Mouse (Mus musculus) lung, adult 2 months (tissue): Measurements from ENCODE around the gene Trim12c.
"Not testable (repeated sequence)": the region's sequence is repeated elsewhere in the genome, so short reads cannot be mapped to it uniquely, and the experiment has no call there.

ENCODE experiments used
- CTCF ChIP-seq: fragments of 200-500 bp; IDR thresholded peaks from 2 replicates; pipeline ENCODE4 v1.5.1; 2011; ENCODE audit warnings: mild to moderate bottlenecking, low read length, control low read depth; ENCODE audit not compliant: insufficient read depth
- POLR2A ChIP-seq: fragments of 200-500 bp; IDR thresholded peaks from 2 replicates; pipeline ENCODE4 v1.6.1; 2011; ENCODE audit warnings: low read depth, mild to moderate bottlenecking, control low read depth, low read length, borderline replicate concordance; ENCODE audit errors: extremely low read depth

GRCm38 (mm10) chr7:104315369-104316080, 37.6 kb downstream of the Trim12c start, which contains the start of gene Trim12a:
- not testable (repeated sequence) for TF ChIP-seq POLR2A, CTCF
